Mouse (Mus musculus): ENCODE results near the gene Ktn1.

Gene Ktn1

DNA sequence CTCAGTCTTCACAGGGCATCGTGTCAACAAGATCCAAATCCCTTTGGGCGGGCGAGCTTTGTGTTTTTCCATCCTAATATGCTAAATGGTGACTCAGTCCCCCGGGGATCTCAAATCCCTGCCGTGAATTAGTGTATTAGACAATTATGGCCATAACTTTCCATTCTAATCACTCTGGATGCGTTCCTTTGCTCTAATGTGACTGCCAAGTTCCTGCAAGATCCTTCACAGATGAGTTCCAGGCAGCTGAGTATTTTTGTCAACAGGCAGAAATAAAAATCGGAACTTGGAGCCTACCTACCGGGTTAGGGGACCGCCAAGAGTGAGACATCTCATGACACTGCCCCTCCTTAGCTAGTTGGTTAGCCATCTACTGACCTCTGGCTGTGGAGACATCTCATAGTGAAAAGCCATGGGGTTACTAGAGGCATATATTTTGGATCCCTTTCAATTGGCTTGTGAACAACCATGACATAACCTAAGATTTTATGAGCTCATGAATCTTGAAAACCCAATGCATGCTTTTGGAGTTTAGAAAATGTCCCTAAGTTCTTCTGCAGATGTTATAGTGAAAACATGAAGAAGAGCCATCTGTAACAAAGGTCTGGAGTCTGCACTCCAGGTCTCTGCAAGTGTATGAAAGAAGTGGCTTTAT lies 108.3 kb downstream of the Ktn1 start:
- no peak for DNase-seq

DNA sequence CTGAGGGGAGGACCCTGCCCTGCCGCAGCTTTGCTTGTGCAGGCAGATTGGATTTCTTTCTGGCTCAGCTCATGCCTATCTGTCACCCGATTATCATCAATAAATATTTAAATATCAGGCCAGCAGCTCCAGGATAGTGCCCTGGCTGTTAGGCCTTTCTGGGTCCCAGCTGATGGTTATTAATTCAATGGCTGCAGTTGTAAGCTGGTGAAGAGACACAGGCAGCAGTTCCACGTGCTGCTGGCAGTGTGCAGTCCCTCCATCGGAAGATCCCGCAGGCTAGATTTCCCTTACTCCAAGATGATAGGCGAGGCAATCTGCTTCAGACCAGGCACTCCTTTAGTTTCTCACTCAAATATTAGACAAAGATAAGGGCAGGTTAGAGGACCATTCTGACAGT lies 116.9 kb downstream of the Ktn1 start:
- no peak for DNase-seq

DNA sequence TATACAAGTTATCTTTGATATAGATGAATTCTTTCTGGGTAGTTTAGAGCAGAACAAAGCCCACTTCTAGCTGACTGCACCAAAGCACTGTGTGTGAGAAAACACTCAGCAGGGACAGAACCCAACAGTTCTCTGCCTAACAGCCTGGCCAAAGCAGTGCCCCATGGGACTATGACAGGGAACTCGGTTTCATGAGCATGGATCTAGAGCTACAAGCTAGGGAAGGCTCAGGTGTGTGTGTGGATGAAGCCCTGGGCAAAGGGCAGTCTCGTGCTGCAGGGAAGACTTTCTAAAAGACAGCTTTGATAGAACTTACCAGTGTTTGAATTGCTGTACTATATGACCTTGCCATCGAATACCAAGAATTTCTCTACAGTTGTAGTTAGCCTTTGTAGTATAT lies 117.5 kb downstream of the Ktn1 start:
- DNase-seq = no peak

DNA sequence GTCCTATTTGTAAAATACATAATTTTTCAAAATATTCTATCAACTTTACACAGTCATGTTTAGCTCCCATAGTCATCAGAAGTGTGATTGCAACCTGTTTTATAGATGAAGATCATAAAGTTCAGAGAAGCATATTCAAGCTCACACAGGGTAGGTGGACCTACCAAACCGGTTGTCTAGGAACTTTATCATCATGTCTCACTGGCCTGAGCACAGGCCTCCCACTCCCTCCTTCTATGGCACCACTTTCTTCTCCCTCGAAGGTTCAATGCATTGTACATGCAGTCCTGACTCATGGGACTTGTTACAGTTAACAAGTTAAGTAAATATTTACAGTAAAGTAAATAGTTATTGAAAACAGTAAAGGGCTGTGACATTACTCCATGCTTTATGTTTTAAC lies 118.1 kb downstream of the Ktn1 start:
- DNase-seq = no peak

DNA sequence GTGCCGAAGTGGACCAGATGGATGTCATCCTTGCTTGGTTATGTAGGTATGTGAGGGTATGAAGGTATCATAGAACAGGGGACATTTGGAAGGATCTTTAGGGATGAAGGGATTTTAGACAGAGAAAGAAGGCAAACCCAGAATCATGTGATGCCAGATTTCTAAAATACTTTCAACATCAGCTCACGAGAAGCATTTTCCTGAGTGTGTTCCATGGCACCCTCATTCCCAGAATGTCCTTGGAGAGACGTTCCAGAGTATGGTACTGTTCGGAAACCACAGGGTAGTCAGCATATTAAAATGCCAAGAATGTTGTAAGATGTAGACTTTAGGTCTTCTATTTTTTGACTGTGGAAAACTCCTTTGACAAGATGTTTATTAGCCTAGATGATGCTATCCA lies 123.2 kb downstream of the Ktn1 start:
- DNase-seq = no peak

DNA sequence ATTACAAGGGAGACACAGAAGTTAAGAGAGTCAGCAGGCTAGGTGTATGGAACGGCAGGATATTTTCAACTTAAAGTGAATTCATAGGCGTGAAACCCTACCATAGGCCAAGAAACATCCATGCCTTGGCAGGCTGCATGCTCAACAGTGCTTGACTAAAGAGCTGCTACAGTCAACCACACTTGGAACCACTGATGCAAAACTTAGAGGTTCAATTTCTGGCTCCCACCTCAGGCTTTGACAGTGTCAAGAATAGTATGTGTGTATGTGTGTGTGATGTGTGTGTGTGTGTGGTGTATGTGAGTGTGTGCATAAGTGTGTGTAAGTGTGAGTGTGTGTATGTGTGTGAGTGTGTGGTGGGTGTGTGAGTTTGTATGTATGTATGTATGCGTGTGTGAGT lies 127.3 kb downstream of the Ktn1 start:
- no peak for DNase-seq

DNA sequence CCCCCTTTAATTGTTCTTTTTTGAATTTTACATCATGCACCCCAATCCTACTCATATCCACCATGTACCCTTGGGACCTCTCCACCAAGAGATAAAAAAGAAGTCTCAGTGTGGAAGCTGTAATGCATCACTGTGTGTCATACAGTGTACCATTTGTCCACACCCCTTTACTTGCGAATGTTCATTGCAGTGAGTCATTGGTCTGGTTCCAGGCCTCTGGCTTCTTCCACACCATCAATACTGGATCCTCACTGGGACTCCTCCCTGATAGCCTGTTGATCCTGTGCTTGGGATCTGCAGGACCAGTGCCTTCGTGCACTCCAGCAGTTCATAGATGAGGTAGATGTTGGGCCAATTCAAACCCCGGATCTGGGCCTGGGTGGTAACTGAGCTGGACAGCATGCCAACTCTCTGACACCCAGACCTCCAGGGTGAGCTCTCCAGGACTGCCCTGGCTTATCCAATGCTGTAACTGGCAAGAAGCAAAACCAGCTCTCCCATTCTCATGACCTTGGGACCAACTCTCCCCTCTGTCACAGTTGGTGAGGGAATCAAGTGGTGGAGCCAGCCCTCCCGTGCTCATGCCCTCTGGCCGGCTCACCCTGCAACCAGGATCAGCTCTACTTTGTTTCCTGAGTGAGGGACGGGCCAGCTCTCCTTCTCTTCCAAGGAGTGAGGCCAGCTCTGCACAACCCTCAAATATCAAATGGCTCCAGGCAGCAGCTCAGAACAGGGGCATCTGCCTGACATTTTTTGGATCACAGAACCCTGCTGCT lies 128.2 kb downstream of the Ktn1 start:
- DNase-seq = no peak

DNA sequence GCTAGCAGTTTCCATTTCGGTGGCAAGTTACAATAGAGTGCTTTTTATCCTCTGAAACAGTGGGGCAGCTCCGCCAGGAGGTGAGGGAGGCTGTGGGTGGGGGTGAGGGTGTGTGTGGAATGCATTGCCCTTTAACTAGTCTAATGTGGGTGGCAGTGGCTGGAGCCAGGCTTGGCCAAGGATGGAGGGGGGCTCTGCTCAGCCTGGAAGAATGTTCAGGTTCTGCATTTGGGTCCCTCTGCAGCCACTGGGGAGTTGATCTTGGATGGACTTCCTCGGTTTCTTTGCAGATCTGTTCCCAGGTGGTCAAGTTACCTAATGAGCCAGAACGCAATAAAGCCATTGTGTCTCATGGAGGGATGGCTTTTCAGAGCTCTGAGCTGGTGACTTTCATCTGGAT lies 137.9 kb downstream of the Ktn1 start:
- no peak for DNase-seq

All from right cerebral cortex, postnatal 4 days (tissue).